Mouse (Mus musculus): ENCODE measurements around the gene Prss41. TPM values are rescaled to one million over a fixed set of nuclear protein-coding genes. Genes with fewer than 3 reads are reported as not detected.

Prss41 gene
- 0.32 and 0.58 TPM in 2 replicates for polyA plus RNA-seq (2012; rRNA removed)

GRCm38 (mm10) chr17:23843812-23844273, at the start of gene Prss41, which contains the start of gene Prss32:
TSS of gene Prss41 (minus strand) at chr17:23844172.
TSS of gene Prss32 (plus strand) at chr17:23843855.

GRCm38 (mm10) chr17:23880576-23880975, 36.6 kb upstream of the Prss41 start, which contains the start of the genes Dcpp1 and Dcpp2:
TSS of gene Dcpp1 (plus strand) at chr17:23880876.
TSS of gene Dcpp2 (plus strand) at chr17:23880880.

GRCm38 (mm10) chr17:23867756-23868155, 23.8 kb upstream of the Prss41 start, which contains the start of gene Prss21:
TSS of gene Prss21 (plus strand) at chr17:23868056.

DNA sequence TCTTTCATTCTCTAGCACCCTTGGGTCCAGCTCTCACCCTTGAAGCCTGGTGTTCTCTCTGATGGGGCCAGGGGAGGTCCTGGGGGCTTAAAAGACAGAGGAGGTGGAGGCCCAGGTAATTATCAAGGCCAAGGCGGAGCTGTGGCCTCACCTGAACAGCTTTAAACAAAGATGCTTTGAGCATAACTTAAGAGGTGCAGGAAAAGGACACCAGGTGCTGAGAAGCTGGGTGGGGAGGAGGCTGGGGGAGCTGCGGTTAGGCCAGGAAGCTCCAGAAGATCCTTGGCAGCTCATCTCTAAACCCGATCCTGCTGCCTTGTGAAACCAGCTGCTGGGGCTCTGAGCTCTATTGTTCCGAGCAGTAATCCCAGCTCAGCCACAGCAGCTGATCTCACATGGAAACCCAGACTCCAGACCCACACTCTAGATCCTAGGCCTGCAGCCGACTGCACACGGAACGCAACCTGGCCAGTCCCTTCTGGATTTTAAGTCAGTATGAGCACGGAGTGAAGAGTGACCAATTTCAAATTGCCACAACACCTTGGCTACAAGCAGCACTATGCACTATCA, 7.9 kb downstream of the Prss41 start, which contains the start of gene Prss33:
Gene Prss33, minus strand, starts transcription at position 51 of the 570 bp plus-strand sequence.

GRCm38 (mm10) chr17:23829064-23829619, 14.8 kb downstream of the Prss41 start, which contains the start of gene Elob:
TSS of gene Elob (minus strand) at chr17:23829136.

DNA sequence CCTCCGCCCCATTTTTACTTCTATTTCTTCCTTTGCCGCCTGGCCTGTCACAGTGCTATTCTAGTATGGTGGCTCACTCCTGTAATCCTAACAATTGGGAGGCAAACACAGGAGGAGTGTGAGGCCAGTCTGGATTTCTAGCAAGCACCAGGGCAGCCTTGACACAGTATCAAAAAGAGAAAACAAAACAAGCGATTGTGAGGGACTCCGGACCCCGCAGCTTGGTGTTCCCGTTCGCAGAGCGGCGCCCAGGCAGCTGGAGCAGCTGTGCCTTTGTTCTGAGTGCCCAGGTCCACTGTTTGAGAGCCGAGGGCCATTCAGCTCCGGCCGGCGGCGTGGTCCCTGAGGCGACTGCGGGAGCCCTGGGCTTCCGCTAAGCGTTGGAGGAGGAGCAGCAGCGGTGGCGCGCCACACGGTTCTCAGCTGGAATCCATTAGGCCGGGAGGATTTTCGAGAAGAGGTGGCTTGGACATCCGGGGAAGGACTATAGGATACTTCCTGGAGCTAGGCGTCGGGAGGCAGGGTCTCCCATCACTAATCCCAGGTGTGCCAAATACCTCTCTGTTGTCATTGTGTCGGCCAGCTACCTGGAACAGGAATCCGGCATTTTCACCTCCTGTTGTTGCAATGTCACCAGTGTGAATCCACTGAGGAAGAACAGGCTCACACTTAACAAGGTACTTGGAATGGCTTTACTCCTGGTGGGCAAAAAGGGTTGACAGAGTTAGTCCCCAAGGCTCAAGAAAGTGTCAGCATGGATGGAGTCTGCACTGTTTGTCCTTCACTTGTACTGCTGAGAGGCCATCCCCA, 53.5 kb downstream of the Prss41 start, which contains the start of gene Srrm2:
Gene Srrm2, plus strand, starts transcription at position 264 of the 810 bp plus-strand sequence.

Other genes with a start within 250 kb of the Prss41 start
- gene Zfp13, start 244.7 kb downstream of the Prss41 start, polyA plus RNA-seq (2012; rRNA removed): 37.1 and 44.1 TPM in 2 replicates
- gene Zscan10, start 243.3 kb downstream of the Prss41 start, polyA plus RNA-seq (2012; rRNA removed): 0.11 and 0.26 TPM in 2 replicates
- 0.45 and 0.59 TPM in 2 replicates for gene Mmp25, start 198.9 kb downstream of the Prss41 start, polyA plus RNA-seq (2012; rRNA removed)
- gene Bicdl2, start 183.7 kb downstream of the Prss41 start, polyA plus RNA-seq (2012; rRNA removed): 1.9 and 2.2 TPM in 2 replicates
- 255 and 265 TPM in 2 replicates for gene Hcfc1r1, start 170.6 kb downstream of the Prss41 start, polyA plus RNA-seq (2012; rRNA removed)
- 33.8 and 40.2 TPM in 2 replicates for gene Thoc6, start 170.3 kb downstream of the Prss41 start, polyA plus RNA-seq (2012; rRNA removed)
- 86.1 and 128 TPM in 2 replicates for gene Tnfrsf12a, start 166.7 kb downstream of the Prss41 start, polyA plus RNA-seq (2012; rRNA removed)
- 0.17 and 0.45 TPM in 2 replicates for gene Cldn6, start 164.9 kb downstream of the Prss41 start, polyA plus RNA-seq (2012; rRNA removed)
- 0.43 and 0.55 TPM in 2 replicates for gene Cldn9, start 160.1 kb downstream of the Prss41 start, polyA plus RNA-seq (2012; rRNA removed)
- 0.20 and 0.23 TPM in 2 replicates for gene 1520401A03Rik, start 121.4 kb downstream of the Prss41 start, polyA plus RNA-seq (2012; rRNA removed)
- 42.7 and 44.1 TPM in 2 replicates for gene Pkmyt1, start 117.8 kb downstream of the Prss41 start, polyA plus RNA-seq (2012; rRNA removed)
- gene Paqr4, start 103.3 kb downstream of the Prss41 start, polyA plus RNA-seq (2012; rRNA removed): 53.7 and 55.7 TPM in 2 replicates
- gene Kremen2, start 98.3 kb downstream of the Prss41 start, polyA plus RNA-seq (2012; rRNA removed): 0.11 and 0.25 TPM in 2 replicates
- gene Flywch1, start 72.6 kb downstream of the Prss41 start, polyA plus RNA-seq (2012; rRNA removed): 49.4 and 56.6 TPM in 2 replicates
- gene Flywch2, start 58.1 kb downstream of the Prss41 start, polyA plus RNA-seq (2012; rRNA removed): 14.5 and 15.3 TPM in 2 replicates
- 840 and 913 TPM in 2 replicates for gene Srrm2, start 53.6 kb downstream of the Prss41 start, polyA plus RNA-seq (2012; rRNA removed)
- 548 and 704 TPM in 2 replicates for gene Elob, start 15.0 kb downstream of the Prss41 start, polyA plus RNA-seq (2012; rRNA removed)
- gene Prss33, start 8.1 kb downstream of the Prss41 start, polyA plus RNA-seq (2012; rRNA removed): 0.15 and 0.17 TPM in 2 replicates
- gene Prss32, start 317 bp downstream of the Prss41 start, polyA plus RNA-seq (2012; rRNA removed): 0.71 and 1.6 TPM in 2 replicates
- gene Prss21, start 23.9 kb upstream of the Prss41 start, polyA plus RNA-seq (2012; rRNA removed): not detected in 2 replicates
- 1.0 and 5.2 TPM in 2 replicates for gene Dcpp1, start 36.7 kb upstream of the Prss41 start, polyA plus RNA-seq (2012; rRNA removed)
- 1.0 and 1.4 TPM in 2 replicates for gene Dcpp2, start 36.7 kb upstream of the Prss41 start, polyA plus RNA-seq (2012; rRNA removed)
- 7.0 and 7.8 TPM in 2 replicates for gene Dcpp3, start 73.3 kb upstream of the Prss41 start, polyA plus RNA-seq (2012; rRNA removed)
- not detected in 2 replicates for gene Sbp, start 97.5 kb upstream of the Prss41 start, polyA plus RNA-seq (2012; rRNA removed)
- 0.26 TPM in 1 of 2 replicates, not detected in the other for gene Sbpl, start 111.1 kb upstream of the Prss41 start, polyA plus RNA-seq (2012; rRNA removed)
- 3.5 and 5.3 TPM in 2 replicates for gene Prss30, start 136.4 kb upstream of the Prss41 start, polyA plus RNA-seq (2012; rRNA removed)
- gene Prss22, start 153.9 kb upstream of the Prss41 start, polyA plus RNA-seq (2012; rRNA removed): 0.81 and 0.92 TPM in 2 replicates
- 0.39 and 0.77 TPM in 2 replicates for gene Prss27, start 194.0 kb upstream of the Prss41 start, polyA plus RNA-seq (2012; rRNA removed)
- gene Kctd5, start 229.3 kb upstream of the Prss41 start, polyA plus RNA-seq (2012; rRNA removed): 51.8 and 52.0 TPM in 2 replicates

Data from ovary, adult 2 months (tissue).